Mouse (Mus musculus) midbrain, postnatal 0 days (tissue): ENCODE data around the gene Ube2ql1. TPM values are rescaled to one million over a fixed set of nuclear protein-coding genes. Genes with fewer than 3 reads are reported as not detected.

ENCODE experiments used
- ATAC-seq: fragments of 200-750 bp; cut with Nextera tagmentation; 2 replicates; pipeline ENCODE4 v1.8.0; 2017; ENCODE audit warnings: moderate number of reproducible peaks, mild to moderate bottlenecking, moderate TSS enrichment, moderate library complexity; ENCODE audit not compliant: low FRiP score
- DNase-seq: peaks from one replicate; pipeline ENCODE4 v3.0.0-alpha.2; 2015; ENCODE audit warnings: low spot score
- H3K27ac ChIP-seq: fragments of 300-500 bp; sonication (generic); 2 replicates; pipeline ENCODE4 v1.5.1; 2014; ENCODE audit warnings: low read depth, mild to moderate bottlenecking, low read length, mixed read lengths
- H3K27me3 ChIP-seq: fragments of 300-500 bp; sonication (generic); 2 replicates; pipeline ENCODE4 v1.6.1; 2014; ENCODE audit warnings: low read length, control low read depth, mixed read lengths; ENCODE audit not compliant: insufficient read depth
- H3K36me3 ChIP-seq: fragments of 300-500 bp; sonication (generic); 2 replicates; pipeline ENCODE4 v1.6.1; 2014; ENCODE audit warnings: low read length, control low read depth, mixed read lengths; ENCODE audit not compliant: insufficient read depth
- H3K4me1 ChIP-seq: fragments of 300-500 bp; sonication (generic); 2 replicates; pipeline ENCODE4 v1.6.1; 2014; ENCODE audit warnings: mild to moderate bottlenecking, control low read depth, antibody characterized with exemption, low read length, mixed read lengths; ENCODE audit not compliant: insufficient read depth
- H3K4me2 ChIP-seq: fragments of 300-500 bp; sonication (generic); 2 replicates; pipeline ENCODE4 v1.6.1; 2014; ENCODE audit warnings: low read depth, mild to moderate bottlenecking, low read length, mixed read lengths; ENCODE audit not compliant: poor library complexity, severe bottlenecking
- H3K4me3 ChIP-seq: fragments of 300-500 bp; sonication (generic); 2 replicates; pipeline ENCODE4 v1.5.1; 2014; ENCODE audit warnings: low read depth, mild to moderate bottlenecking, low read length, moderate library complexity
- H3K9ac ChIP-seq: fragments of 300-500 bp; sonication (generic); replicated peaks from 2 replicates; pipeline ENCODE4 v1.6.1; 2014; ENCODE audit warnings: mild to moderate bottlenecking, low read length, moderate library complexity, mixed read lengths; ENCODE audit not compliant: poor library complexity, severe bottlenecking
- H3K9me3 ChIP-seq: fragments of 300-500 bp; sonication (generic); 2 replicates; pipeline ENCODE4 v1.6.1; 2016; ENCODE audit warnings: low read length, control low read depth
- CTCF ChIP-seq: IDR thresholded peaks from 2 replicates; pipeline ENCODE4 v1.5.1; 2016; ENCODE audit warnings: antibody characterized with exemption, mild to moderate bottlenecking
- WGBS: fragments of 180-500 bp; shearing (Covaris S2); extraction: QIAGEN DNeasy Blood & Tissue Kit; methylation state at CpG from one replicate; pipeline ENCODE4 v1.1.7; 2014; 5-methylcytosine and 5-hydroxymethylcytosine counted together
- polyA plus RNA-seq: library from polyadenylated mRNA; unstranded; fragments of >200 nt; fragmentation: Nextera tagmentation; extraction: Ambion mirVana; gene quantifications from 2 replicates; pipeline ENCODE4 v1.2.1, GENCODE M21; 2015
- total RNA-seq: library from RNA; depleted of rRNA; stranded (reverse); fragments of >200 nt; gene quantifications from 2 replicates; pipeline ENCODE4 v1.2.3, GENCODE M21; 2014

The Ube2ql1 gene
- total and polyA plus RNA-seq, 2 experiments from 2014 or later = 25.8 to 157 TPM

GRCm38 (mm10) chr13:69703505-69703904 lies 36.2 kb downstream of the Ube2ql1 start:
- 14% methylated on average over 11 of the region's 11 CpGs for WGBS

GRCm38 (mm10) chr13:69701397-69701796 lies 38.3 kb downstream of the Ube2ql1 start:
- Histone ChIP-seq H3K36me3 (peaks cover 15% of the 10 kb centered on the region), H3K27ac (no peak overlapping the region), H3K27me3 (no peaks in the 10 kb centered on the region), H3K4me2 (no peak overlapping the region), H3K9ac (no peak overlapping the region), H3K4me1 (no peaks in the 10 kb centered on the region; the same call in 1 of the 2 replicates), H3K4me3 (no peak overlapping the region), H3K9me3 (no peaks in the 10 kb centered on the region)
- no peak for TF ChIP-seq CTCF
- ATAC-seq (no peak), DNase-seq (no peak)
- 83% methylated on average over 4 of the region's 4 CpGs for WGBS

More at GRCm38 (mm10) chr13:69703505-69703904, 36.2 kb downstream of the Ube2ql1 start:
- Histone ChIP-seq H3K4me3 (no peak overlapping the region), H3K9ac (no peak overlapping the region), H3K27me3 (no peaks in the 10 kb centered on the region), H3K4me2 (no peak overlapping the region), H3K36me3 (peaks cover 15% of the 10 kb centered on the region), H3K4me1 (no peaks in the 10 kb centered on the region; the same call in 1 of the 2 replicates), H3K27ac (no peak overlapping the region), H3K9me3 (no peaks in the 10 kb centered on the region)
- TF ChIP-seq CTCF = no peak
- no peak for DNase-seq
- ATAC-seq = no peak

DNA sequence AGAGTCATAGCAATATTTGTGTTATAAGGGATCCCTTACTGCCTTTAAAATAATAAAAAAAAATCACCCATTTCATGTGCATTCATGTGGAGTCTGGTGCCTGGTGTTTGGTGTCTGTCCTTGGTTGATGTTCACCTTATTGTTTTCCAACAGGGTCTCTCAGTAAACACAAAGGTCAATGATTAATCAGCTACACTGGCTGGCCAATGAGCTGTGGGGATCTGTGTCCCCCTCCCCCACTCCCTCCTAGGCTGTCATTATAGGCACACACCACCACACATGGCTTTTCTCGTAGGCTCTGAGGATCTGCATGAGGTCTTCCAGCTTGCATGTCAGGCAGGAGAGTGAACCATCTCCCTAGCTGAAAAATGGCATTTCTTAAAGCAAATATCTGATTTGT lies 38.9 kb downstream of the Ube2ql1 start:
- no peak overlapping the region for H3K4me2 ChIP-seq
- H3K36me3 ChIP-seq = peaks cover 15% of the 10 kb centered on the region
- no peak overlapping the region for H3K27ac ChIP-seq
- no peak for DNase-seq
- TF ChIP-seq CTCF = no peak
- no peak overlapping the region for H3K9ac ChIP-seq
- H3K4me3 ChIP-seq = no peak overlapping the region
- ATAC-seq = no peak
- no peaks in the 10 kb centered on the region for H3K9me3 ChIP-seq
- 46% methylated on average over 1 of the region's 1 CpGs for WGBS
- H3K4me1 ChIP-seq = no peaks in the 10 kb centered on the region; the same call in 1 of the 2 replicates
- no peaks in the 10 kb centered on the region for H3K27me3 ChIP-seq

DNA sequence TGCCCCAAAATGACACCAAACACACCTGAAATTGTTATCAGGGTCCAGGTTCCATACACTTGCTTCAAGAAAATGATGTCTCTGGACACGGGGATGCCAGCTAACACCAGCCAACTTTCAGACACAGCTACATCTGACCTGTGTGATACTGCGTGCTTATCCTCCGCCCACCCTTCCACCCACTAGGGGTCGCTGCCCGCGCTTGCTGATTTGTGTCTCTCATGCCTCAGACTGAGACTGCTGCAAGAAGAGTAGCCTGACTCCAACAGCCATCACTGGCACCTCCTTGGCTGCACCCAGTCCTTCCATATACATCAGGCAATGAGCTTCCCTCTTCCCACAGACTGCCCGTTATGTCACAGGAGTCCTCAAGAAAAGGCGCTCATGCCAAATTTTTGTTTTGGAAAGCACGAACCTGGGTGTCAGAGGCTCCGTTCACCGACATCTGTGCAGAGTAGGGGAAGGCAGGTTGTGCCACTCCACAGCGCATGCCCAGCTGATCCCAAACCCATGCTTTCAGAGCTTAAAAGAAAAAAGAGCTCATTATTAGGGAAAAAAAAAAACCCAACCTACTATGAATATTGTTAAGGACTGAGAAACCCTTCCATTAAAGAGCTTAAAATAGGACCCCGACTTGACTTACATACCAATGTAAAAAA lies 43.2 kb downstream of the Ube2ql1 start:
- H3K9ac ChIP-seq = no peak overlapping the region
- no peaks in the 10 kb centered on the region for H3K4me1 ChIP-seq
- H3K4me2 ChIP-seq = no peak overlapping the region
- ATAC-seq = peak; percentile 83
- H3K27ac ChIP-seq = no peak overlapping the region
- H3K36me3 ChIP-seq = peaks cover 6% of the 10 kb centered on the region; the same call in 1 of the 2 replicates
- DNase-seq = peak; percentile 82
- 39% methylated on average over 13 of the region's 13 CpGs for WGBS
- H3K9me3 ChIP-seq = no peaks in the 10 kb centered on the region
- peak; percentile 92 for TF ChIP-seq CTCF
- H3K4me3 ChIP-seq = no peak overlapping the region
- H3K27me3 ChIP-seq = no peaks in the 10 kb centered on the region

DNA sequence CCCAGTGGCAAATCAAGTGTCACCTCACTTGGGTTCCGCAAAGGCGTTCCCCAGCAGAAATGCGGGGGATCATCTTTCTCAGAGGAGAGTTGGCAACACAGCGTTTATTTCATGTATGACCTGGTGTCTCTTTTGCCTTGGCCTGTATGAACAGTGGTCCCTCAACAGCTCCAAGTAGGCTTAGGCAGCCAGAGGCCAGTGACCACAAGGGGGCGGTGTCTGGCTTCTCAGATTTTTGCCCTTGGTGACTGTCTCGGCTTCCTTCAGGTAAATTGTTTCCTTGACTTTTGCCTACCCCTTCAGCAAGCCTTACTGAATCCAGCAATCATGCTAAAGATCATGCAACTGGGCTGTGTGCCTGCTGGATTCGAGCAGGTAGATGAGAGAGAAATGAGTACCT lies 48.6 kb downstream of the Ube2ql1 start:
- no peak overlapping the region for H3K4me2 ChIP-seq
- no peak overlapping the region for H3K4me3 ChIP-seq
- 42% methylated on average over 7 of the region's 7 CpGs for WGBS
- no peaks in the 10 kb centered on the region for H3K27me3 ChIP-seq
- H3K4me1 ChIP-seq = no peaks in the 10 kb centered on the region
- no peaks in the 10 kb centered on the region for H3K36me3 ChIP-seq
- DNase-seq (peak; percentile 58), ATAC-seq (no peak)
- no peak overlapping the region for H3K27ac ChIP-seq
- TF ChIP-seq CTCF = peak; percentile 70
- no peak overlapping the region for H3K9ac ChIP-seq
- H3K9me3 ChIP-seq = no peaks in the 10 kb centered on the region

DNA sequence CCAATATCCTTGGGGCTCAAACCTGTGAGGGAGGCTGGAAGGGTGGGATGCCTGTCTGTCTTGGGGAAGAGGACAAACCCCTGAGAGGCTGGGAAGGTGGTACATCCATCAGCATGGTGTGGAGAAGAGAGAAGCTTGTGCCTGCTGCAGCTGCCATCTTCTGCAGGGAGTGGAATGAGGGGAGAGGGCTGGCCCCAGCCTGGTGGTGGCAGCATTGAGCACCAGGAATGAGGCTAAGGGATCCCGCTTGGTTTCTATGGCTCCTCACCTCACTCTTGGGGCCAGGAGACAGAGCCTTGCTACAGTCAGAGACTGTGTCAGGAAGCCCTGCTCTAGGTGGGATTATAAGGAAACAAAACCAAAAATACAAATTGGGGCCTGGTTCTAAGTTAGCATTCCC lies 52.7 kb downstream of the Ube2ql1 start:
- no peaks in the 10 kb centered on the region for H3K36me3 ChIP-seq
- no peak overlapping the region for H3K9ac ChIP-seq
- no peaks in the 10 kb centered on the region; the same call in 1 of the 2 replicates for H3K4me1 ChIP-seq
- no peak overlapping the region for H3K4me3 ChIP-seq
- no peak overlapping the region for H3K27ac ChIP-seq
- TF ChIP-seq CTCF = peak; percentile 40
- DNase-seq (no peak), ATAC-seq (no peak)
- no peaks in the 10 kb centered on the region for H3K9me3 ChIP-seq
- H3K27me3 ChIP-seq = no peaks in the 10 kb centered on the region
- WGBS = 71% methylated on average over 1 of the region's 1 CpGs
- H3K4me2 ChIP-seq = no peak overlapping the region
